Mouse (Mus musculus) liver, adult 2 months (tissue): Measurements from ENCODE around the gene Gpsm2.

Experiments
- CTCF ChIP-seq: fragments of 200-500 bp; IDR thresholded peaks from 2 replicates; pipeline ENCODE4 v1.5.1; 2011; ENCODE audit warnings: low read depth, low read length, control low read depth
- POLR2A ChIP-seq: fragments of 200-500 bp; IDR thresholded peaks from 2 replicates; pipeline ENCODE4 v1.6.1; 2011; ENCODE audit warnings: low read length, control low read depth; ENCODE audit not compliant: insufficient read depth; ENCODE audit errors: extremely low read depth

DNA sequence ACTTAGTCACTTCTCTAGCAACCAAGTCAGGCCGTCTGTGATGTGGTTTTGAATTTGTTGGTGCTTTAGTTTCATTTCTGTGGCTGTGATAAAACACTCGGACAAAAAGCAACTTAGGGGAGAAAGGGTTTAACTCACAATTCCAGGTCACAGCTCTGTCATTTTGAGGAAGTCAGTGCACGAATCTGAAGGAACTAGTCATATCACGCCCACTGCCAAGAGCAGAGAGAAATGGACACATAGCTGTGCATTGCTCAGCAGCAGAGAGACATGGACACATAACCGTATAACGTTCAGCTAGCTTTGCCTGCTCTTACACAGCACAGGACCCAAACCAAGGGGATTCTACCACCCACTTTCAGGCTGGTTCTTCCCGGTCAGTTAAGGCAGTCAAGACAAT, 4.3 kb upstream of the Gpsm2 start:
- TF ChIP-seq CTCF (no peak), POLR2A (no peak)
